Mouse (Mus musculus) adrenal gland, adult 18-20 months (tissue): ENCODE results near the gene Rcbtb1. TPM values are rescaled to one million over a fixed set of nuclear protein-coding genes. Genes with fewer than 3 reads are reported as not detected.
"Not testable (repeated sequence)": the region's sequence is repeated elsewhere in the genome, so short reads cannot be mapped to it uniquely, and the experiment has no call there.

ENCODE experiments used
- DNase-seq, 2 experiments: peaks; one replicate each; pipeline ENCODE4 v3.0.0; 2021 to 2022; ENCODE audit warnings: low spot score in 2 of 2
- long read RNA-seq, 2 experiments: library from polyadenylated mRNA; stranded (forward); transcript quantifications; one replicate each; pipeline ENCODE4 v2.0.0; 2021
- total RNA-seq, 2 experiments: library from RNA; stranded (reverse); gene quantifications; 1 replicate in 1 of 2; 2 replicates in 1 of 2; pipeline ENCODE4 v1.2.3; 2021

Gene Rcbtb1
- total RNA-seq, result 10 to 100 TPM; 18.7 to 33.5 TPM
- long read RNA-seq, experiment 1, transcript Rcbtb1-202 (12 exons, 3,903 nt), result major isoform, 9 of 21 reads
- long read RNA-seq, experiment 1, partial matches to known transcripts, result 3 of 21 reads
- long read RNA-seq, experiment 1, other reads (novel, unspliced or antisense), result 9 of 21 reads
- long read RNA-seq, experiment 2, transcript Rcbtb1-202 (12 exons, 3,903 nt), result major isoform, 60 of 100 reads
- long read RNA-seq, experiment 2, partial matches to known transcripts, result 4 of 100 reads
- long read RNA-seq, experiment 2, other reads (novel, unspliced or antisense), result 36 of 100 reads

- DNase-seq, result peak; percentile 92
Observed at GRCm38 (mm10) chr14:59200711-59201603, at the start of gene Rcbtb1. Gene Rcbtb1 (plus strand): TSS chr14:59201209.

GRCm38 (mm10) chr14:59155589-59155988, 45.4 kb upstream of the Rcbtb1 start:
- no peak for DNase-seq

- peak in 1 of 2 experiments; percentile 15 for DNase-seq
Observed at GRCm38 (mm10) chr14:59157016-59157698, 43.9 kb upstream of the Rcbtb1 start.

GRCm38 (mm10) chr14:59178649-59179048, 22.4 kb upstream of the Rcbtb1 start, which contains the start of gene Gm5142:
Gene Gm5142 (minus strand): TSS chr14:59178749.
- DNase-seq, result no peak

GRCm38 (mm10) chr14:59182732-59183131, 18.3 kb upstream of the Rcbtb1 start:
- DNase-seq, result no peak

GRCm38 (mm10) chr14:59185514-59185913, 15.5 kb upstream of the Rcbtb1 start:
- DNase-seq, result no peak

- no peak for DNase-seq
Observed at GRCm38 (mm10) chr14:59186121-59186520, 14.9 kb upstream of the Rcbtb1 start.

GRCm38 (mm10) chr14:59201604-59202215, 701 bp downstream of the Rcbtb1 start:
- no peak for DNase-seq

GRCm38 (mm10) chr14:59205461-59205860, 4.5 kb downstream of the Rcbtb1 start:
- DNase-seq, result no peak

GRCm38 (mm10) chr14:59205976-59206583, 5.1 kb downstream of the Rcbtb1 start:
- no peak for DNase-seq

- DNase-seq, result no peak
Observed at GRCm38 (mm10) chr14:59209003-59209402, 8.0 kb downstream of the Rcbtb1 start.

GRCm38 (mm10) chr14:59209816-59210215, 8.8 kb downstream of the Rcbtb1 start:
- DNase-seq, result no peak

- DNase-seq, result no peak
Observed at GRCm38 (mm10) chr14:59219241-59219640, 18.2 kb downstream of the Rcbtb1 start.

- no peak for DNase-seq
Observed at GRCm38 (mm10) chr14:59226240-59226639, 25.2 kb downstream of the Rcbtb1 start.

- DNase-seq, result no peak
Observed at GRCm38 (mm10) chr14:59229822-59230221, 28.8 kb downstream of the Rcbtb1 start.

GRCm38 (mm10) chr14:59230331-59230966, 29.4 kb downstream of the Rcbtb1 start:
- no peak for DNase-seq

GRCm38 (mm10) chr14:59232003-59232402, 31.0 kb downstream of the Rcbtb1 start:
- peak in 1 of 2 experiments; percentile 24 for DNase-seq

- DNase-seq, result no peak
Observed at GRCm38 (mm10) chr14:59233635-59234034, 32.6 kb downstream of the Rcbtb1 start.

- not testable (repeated sequence) for DNase-seq
Observed at GRCm38 (mm10) chr14:59250350-59250749, 49.3 kb downstream of the Rcbtb1 start.

GRCm38 (mm10) chr14:59255861-59256260, 54.9 kb downstream of the Rcbtb1 start:
- not testable (repeated sequence) for DNase-seq
